Mouse (Mus musculus): ENCODE data around the gene Dnase2a.

The Dnase2a gene

GRCm38 (mm10) chr8:84908421-84909161 is at the start of gene Dnase2a:
Dnase2a (plus strand) TSS chr8:84908560.
- peak; percentile 79 to 87 for DNase-seq (ENCODE audit: low spot score in 2 of 2)

DNA sequence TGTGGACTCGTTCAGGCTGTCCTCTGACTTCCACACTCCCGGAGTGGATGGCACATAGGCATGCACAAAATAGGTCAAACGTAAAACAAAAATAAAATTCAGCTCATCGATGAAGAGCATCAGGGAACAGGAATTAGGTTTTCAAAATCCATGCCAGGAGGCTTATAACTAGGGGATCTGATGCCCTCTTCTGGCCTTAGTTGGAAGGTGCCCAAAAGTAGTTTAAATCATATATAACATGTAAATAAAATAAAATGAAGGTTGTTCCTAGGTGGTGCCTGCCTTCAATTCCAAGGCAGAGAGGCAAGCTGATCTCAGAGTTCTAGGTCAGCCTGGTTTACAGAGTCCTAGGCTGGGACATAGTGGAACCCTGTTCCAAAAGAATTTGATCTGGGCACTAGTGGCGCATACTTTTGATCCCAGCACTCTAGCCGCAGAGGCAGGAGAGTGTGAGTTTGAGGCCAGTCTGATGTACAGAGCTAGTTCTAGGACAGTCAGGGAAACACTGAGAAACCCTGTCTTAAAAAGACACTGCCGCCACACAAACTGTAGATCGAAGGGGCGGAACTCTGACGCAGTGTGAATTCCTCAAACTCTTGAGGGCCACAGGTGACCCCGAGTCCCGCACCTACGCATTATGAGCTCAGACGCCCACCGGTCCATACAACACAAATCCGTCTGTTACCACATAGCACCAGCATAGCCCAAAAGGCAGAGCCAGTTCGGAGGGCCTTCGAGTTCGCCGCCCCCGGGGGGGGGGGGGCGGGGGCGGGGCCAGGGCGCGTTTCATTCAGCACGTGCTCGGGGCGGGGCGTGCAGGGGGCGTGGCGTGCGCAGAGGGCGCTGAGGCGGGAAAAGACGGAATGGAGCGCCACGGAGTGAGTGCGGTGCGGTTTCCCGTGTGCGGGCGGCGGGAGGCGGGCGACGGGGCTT is 36.7 kb upstream of the Dnase2a start, which contains the start of gene Syce2:
Gene Syce2 (plus strand): TSS at position 736 of the 933 bp plus-strand sequence.
- peak in 1 of 2 experiments; percentile 40 for DNase-seq (ENCODE audit: low spot score in 2 of 2)

- no peak for DNase-seq (ENCODE audit: low spot score in 2 of 2)
Measured at GRCm38 (mm10) chr8:84872309-84872965, 35.9 kb upstream of the Dnase2a start.

DNA sequence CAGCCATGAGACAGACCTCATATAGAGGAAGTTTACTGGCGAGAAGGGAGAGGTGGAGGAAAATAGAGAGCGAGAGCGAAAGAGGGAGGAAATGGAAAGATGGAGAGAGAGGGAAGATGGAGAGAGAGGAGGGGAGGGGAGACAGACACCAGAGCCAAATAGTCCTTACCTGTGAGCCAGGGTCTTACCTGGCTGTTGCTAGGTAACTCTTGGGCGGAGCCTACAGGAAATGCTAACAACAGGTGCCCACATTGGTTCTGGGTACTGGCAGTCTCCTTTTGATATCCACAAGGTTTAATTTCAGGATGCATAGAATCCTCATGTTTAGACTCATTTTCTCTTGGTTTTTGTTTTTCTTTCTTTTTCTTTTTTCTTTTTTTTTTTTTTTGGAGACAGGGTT is 35.3 kb upstream of the Dnase2a start:
- DNase-seq (ENCODE audit: low spot score in 2 of 2): no peak

GRCm38 (mm10) chr8:84874339-84874738 is 34.0 kb upstream of the Dnase2a start:
- DNase-seq (ENCODE audit: low spot score in 2 of 2): no peak

- DNase-seq (ENCODE audit: low spot score in 2 of 2): no peak
Measured at GRCm38 (mm10) chr8:84877297-84878035, 30.9 kb upstream of the Dnase2a start.

DNA sequence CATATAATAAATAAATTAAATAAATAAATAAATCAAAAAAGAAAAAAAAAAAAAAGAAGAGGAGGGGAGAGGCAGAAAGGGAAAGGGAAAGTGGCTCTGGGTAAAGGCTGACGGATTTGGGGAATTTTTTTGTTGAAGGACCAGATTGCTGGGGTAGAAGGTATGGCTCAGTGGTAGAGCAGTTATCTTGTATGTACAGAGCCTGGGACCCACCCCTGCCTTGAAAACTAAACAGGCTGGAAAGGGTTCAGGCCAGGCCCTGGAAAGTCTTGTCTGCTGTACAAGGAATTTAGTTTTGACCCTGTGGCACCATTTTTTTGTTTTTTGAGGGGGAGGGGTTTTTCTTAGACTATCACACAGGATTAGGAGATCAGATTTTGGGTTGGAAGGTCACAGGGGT is 29.4 kb upstream of the Dnase2a start:
- no peak for DNase-seq (ENCODE audit: low spot score in 2 of 2)

DNA sequence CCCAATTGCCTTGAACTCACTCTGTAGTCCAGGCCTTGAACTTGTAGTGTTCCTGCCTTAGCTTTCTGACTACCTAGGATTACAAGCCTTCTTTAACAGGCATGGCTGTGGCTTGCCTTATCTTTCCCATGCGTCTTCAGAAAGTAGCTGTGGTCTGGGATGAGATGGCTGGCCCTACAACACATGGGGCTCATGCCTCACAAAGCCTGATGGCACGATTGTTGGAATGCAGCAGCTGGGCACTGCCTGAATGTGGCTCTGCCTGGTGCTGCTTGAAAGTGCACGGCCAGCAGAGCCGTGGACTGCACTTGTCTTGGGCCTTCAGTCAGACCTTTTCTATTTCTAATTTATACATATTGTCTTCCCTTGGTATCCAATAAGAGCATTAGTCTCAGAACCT is 23.6 kb upstream of the Dnase2a start:
- no peak for DNase-seq (ENCODE audit: low spot score in 2 of 2)

DNA sequence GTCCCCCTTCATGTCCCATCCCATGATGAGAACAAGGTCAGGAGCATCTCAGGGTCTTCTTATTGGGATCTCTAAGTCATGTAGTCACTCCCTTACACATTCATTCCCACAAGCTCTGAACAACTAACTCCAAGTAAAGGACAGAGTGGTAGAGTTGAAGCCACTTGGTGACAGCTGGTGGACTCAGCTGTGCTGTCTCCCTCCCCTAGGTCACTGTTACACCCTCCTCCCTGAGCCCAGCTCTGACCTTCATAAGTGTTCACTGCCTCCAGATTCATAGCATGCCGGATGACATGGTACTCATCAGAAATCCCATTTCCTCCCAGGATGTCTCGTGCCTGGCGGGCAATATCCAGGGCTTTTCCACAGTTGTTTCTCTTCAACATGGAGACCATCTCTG is 20.1 kb upstream of the Dnase2a start:
- DNase-seq (ENCODE audit: low spot score in 2 of 2): no peak

GRCm38 (mm10) chr8:84889141-84889540 is 19.2 kb upstream of the Dnase2a start:
- DNase-seq (ENCODE audit: low spot score in 2 of 2): no peak

- DNase-seq (ENCODE audit: low spot score in 2 of 2): no peak
Measured at GRCm38 (mm10) chr8:84892993-84893708, 15.2 kb upstream of the Dnase2a start.

DNA sequence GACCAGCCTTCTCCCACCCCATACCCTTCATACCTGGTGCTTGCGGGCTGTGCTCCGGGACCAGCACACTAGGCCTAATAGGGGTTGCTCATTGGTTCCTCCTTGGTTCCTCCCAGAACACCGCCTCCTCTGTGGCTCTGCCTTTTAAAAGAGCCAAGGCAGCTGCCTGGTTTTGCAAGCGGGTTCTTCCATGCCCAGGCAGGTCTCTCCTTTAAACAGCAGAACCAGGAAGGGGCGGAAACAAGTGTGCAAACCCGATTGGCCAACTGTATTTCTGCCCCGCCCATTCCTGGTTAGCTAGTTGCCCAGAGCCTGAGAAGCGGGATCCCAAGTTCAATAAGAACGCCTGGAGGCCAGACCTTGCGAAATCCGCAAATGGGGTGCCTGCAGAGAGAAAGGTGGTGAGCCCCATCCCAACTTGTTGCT is 14.6 kb upstream of the Dnase2a start, which contains the start of gene Gcdh:
Gene Gcdh (minus strand): TSS at position 213 of the 426 bp plus-strand sequence.
- DNase-seq (ENCODE audit: low spot score in 2 of 2): peak; percentile 93 to 96

DNA sequence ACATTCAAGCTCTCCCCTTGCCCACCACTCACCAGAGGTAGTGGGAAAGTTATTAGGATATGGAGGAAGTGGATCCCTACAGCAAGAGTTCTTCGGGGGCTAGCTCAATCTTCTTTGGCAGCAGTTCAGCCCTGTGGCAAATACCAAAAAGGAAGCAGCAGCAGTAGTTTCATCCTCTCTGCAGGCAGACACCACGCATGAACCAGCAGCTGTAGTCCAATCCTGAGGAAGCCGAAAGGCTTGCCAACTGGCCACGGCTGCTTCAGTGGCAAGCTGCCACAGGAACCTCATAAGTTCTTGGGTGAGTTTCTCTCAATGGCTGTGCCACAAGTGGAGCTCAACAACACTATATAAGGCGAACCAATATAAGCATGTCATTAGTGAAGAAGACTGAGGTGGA is 12.4 kb upstream of the Dnase2a start:
- DNase-seq (ENCODE audit: low spot score in 2 of 2): no peak

DNA sequence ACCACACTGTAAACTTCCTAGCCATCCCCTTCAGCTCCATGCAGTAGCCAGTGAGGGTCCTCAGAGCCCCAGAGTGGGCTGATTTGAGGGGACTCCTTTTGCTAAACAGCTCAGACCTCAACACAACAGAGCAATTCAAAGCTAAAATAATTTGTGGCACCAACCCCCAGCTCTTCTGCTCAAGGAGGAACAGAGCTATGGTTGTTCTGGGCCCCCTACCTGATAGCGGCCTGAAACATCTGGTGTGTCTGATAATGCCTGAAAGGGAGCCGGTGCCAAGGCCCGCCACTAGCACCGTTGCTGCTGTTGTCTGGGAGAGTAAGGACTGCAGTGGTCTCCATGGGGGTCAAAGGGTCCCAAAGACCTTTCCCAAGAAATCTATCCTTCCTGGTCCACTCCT is 7.3 kb upstream of the Dnase2a start:
- no peak for DNase-seq (ENCODE audit: low spot score in 2 of 2)

- DNase-seq (ENCODE audit: low spot score in 2 of 2): no peak
Measured at GRCm38 (mm10) chr8:84901752-84902151, 6.6 kb upstream of the Dnase2a start, which contains the start of gene Klf1. Klf1 (plus strand) TSS chr8:84901928.

DNA sequence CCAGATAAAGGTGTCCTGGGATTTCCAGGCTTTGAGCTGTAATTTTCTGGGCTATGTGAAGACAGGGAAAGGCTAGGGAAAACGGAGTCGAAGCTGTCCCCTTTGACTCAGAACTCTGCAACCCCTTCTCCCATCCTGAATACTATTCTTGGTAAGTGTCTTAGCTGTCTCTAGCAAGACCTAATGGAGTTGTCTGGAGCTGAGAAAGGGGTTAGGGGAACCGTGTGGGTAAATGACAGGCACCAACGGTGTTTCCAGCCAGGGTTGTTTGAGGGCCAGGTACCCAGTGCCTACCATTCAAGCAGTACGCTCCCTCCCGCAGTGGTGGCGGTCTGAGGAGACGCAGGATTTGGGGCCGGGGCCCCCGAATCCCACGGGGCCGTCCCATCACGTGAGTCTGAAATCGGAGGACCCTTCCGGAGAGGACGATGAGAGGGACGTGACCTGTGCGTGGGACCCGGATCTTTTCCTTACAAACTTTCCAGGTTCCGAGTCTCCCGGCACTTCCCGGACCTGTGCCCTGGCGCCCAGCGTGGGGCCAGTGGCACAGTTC is 5.9 kb upstream of the Dnase2a start:
- no peak for DNase-seq (ENCODE audit: low spot score in 2 of 2)

GRCm38 (mm10) chr8:84902920-84903661 is 5.3 kb upstream of the Dnase2a start:
- peak; percentile 53 to 93 for DNase-seq (ENCODE audit: low spot score in 2 of 2)

GRCm38 (mm10) chr8:84904351-84904750 is 4.0 kb upstream of the Dnase2a start:
- DNase-seq (ENCODE audit: low spot score in 2 of 2): no peak

DNA sequence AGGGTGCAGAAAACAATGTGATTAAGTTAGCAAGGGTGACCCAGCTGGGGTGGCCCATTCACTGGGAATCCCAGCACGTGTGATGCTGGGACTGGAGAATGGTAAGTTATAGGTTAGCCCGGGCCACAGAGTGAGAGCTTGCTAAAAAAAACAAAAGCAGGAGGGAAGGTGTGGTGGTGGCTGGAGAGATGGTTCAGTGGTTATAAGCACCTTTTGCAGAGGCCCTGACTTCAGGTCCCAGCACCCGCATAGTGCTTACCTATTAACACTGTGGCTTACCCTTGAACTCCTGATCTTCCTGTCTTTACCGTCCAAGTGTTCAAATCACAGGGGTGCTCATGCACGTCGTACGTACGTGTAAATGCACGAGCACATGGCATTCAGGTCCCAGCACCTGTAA is 1.3 kb upstream of the Dnase2a start:
- no peak for DNase-seq (ENCODE audit: low spot score in 2 of 2)

- no peak for DNase-seq (ENCODE audit: low spot score in 2 of 2)
Measured at GRCm38 (mm10) chr8:84907493-84907892, 867 bp upstream of the Dnase2a start.
